Mouse (Mus musculus) ES-E14 (cell line): ENCODE data around the gene Gm28729.

ENCODE experiments used
- HCFC1 ChIP-seq: IDR thresholded peaks from 2 replicates; pipeline ENCODE4 v1.6.1; 2012; ENCODE audit warnings: low read length, inconsistent platforms, borderline replicate concordance; ENCODE audit not compliant: insufficient read depth
- MAFK ChIP-seq: IDR thresholded peaks from 2 replicates; pipeline ENCODE4 v1.6.1; 2014; ENCODE audit warnings: mild to moderate bottlenecking, low read depth, low read length, inconsistent platforms; ENCODE audit not compliant: insufficient read depth
- ZC3H11A ChIP-seq: IDR thresholded peaks from 2 replicates; pipeline ENCODE4 v1.6.1; 2012; ENCODE audit warnings: low read depth, mild to moderate bottlenecking, inconsistent platforms, low read length, borderline replicate concordance
- ZNF384 ChIP-seq: IDR thresholded peaks from 2 replicates; pipeline ENCODE4 v1.6.1; 2012; ENCODE audit warnings: low read depth, low read length, inconsistent platforms

- TF ChIP-seq ZC3H11A (no peak), MAFK (no peak), HCFC1 (no peak), ZNF384 (no peak)
Observed at GRCm38 (mm10) chr9:96516806-96517205, 8.3 kb downstream of the Gm28729 start.
